Mouse (Mus musculus) layer of hippocampus, adult 8-10 months (tissue): ENCODE data around the gene Atp6v0a4. TPM values are rescaled to one million over a fixed set of nuclear protein-coding genes. Genes with fewer than 3 reads are reported as not detected.

Experiments
- DNase-seq, 2 experiments: peaks; one replicate each; pipeline ENCODE4 v3.0.0; 2022; ENCODE audit warnings: low spot score in 2 of 2
- total RNA-seq, 4 experiments: library from RNA; stranded (reverse); gene quantifications; 2 replicates each; pipeline ENCODE4 v1.2.4; 2022

Atp6v0a4 gene
- total RNA-seq, result 10 to 100 TPM in 2 of 4 experiments, 1 to 10 TPM in 2; 1.5 to 19.0 (median 9.9) TPM

- no peak for DNase-seq
Measured at GRCm38 (mm10) chr6:38124207-38124835, at the start of gene Atp6v0a4. Atp6v0a4 (minus strand) TSS chr6:38124586.

GRCm38 (mm10) chr6:38165385-38165784 lies 41.0 kb upstream of the Atp6v0a4 start:
- no peak for DNase-seq

DNA sequence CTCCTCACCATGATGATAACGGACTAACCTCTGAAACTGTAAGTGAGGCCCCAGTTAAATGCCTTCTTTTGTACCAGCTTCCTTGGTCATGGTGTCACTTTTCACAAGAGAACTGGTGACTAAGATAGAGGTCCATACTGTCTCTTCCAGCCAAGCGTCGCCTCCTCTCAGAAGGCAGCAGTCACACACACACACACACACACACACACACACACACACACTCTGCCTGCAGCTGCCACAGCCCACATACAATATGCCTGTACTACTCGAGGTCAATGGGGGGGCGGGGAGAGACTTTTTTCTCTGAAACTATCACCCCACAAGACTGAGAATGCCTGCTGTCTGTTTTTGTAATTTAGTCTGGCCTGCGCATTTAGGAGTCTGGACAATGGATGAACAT lies 40.3 kb upstream of the Atp6v0a4 start:
- DNase-seq, result no peak

GRCm38 (mm10) chr6:38162825-38163504 lies 38.6 kb upstream of the Atp6v0a4 start:
- DNase-seq, result no peak

DNA sequence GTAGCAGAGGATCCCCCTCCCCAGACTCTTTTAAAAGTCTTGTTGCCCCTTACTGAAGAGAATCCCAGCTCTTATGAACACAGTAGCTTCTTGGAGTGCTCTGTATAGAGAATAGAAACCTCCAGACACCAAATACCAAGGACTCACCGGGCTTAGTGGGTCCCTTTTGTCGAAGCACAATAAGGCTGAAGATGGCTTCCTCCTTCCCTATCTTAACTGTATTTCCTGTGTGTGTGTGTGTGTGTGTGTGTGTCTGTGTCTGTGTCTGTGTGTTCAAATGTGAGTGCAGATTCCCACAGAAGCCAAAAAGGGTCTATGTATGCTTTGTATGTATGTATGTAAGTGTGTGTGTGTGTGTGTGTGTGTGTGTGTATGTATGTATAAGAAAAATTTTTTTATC lies 36.2 kb upstream of the Atp6v0a4 start:
- DNase-seq, result no peak

DNA sequence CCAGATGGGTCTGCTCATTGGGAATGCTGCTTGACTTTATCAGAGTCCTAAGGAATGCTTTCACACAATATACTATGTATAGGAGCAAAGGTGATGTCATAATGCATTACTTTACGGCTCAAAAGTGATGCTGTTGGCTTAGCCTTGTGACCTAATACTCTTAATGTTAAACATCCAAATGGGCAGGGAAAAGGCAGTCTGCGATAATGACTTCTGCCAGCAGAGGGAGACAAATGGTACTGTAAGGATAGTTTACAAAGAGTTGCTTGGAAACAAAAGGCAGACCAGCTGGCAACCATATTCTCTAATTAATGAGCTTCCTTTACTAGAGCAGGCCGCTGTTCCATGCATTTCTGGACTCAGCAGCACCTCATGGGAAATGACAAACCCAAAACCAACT lies 35.7 kb upstream of the Atp6v0a4 start:
- DNase-seq, result peak; percentile 74 to 90

DNA sequence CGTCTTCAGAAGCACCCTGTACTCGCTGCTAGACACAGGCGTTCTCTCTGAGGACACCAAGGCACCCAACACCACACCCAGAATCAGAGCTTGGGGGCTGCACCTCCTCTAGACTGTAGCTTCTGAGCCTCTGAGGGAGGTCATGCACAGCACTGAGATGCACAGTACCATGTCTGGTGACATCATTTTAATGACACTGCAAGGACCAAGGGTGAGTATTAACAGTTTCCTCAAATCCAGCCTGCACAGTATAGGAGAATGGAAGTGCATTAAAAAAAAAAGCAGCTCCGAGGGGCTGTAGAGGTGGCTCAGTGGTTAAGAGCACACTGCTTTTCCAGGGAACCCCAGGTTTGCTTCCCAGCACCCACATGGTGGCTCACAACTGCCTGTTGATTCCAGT lies 35.2 kb upstream of the Atp6v0a4 start:
- no peak for DNase-seq

DNA sequence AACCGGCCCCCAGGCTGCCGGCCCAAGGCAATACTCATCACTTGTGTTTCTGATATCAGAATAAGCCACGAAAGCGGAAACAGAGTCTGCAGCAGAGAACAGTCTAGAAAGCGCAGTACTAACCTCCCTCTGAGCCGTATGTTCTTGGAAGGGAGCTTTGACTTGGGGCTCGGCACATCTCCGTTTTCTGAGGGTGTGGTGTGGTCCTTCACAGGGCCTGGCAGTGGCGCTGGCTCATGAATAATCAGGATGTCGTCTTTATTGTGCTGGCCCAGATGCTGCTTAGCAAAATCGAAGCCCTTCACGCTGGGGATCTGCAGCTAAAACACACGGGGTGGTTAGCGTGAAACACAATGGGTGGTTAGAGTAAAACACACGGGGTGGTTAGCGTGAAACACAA lies 33.5 kb upstream of the Atp6v0a4 start:
- DNase-seq, result no peak

DNA sequence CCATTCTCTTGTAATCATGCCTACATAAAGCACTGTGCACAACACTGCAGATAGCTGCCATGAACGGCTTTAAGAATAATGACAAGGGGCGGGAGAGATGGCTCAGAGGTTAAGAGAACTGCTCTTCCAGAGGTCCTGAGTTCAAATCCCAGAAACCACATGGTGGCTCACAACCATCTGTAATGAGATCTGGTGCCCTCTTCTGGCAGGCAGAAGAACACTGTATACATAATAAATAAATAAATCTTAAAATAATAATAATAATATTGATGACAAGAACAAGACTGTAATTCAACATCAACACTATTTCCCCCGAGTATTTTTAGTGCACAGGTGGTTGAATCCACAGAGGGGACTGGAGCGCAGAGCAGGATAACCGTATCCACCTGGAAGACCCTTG lies 31.8 kb upstream of the Atp6v0a4 start:
- no peak for DNase-seq

DNA sequence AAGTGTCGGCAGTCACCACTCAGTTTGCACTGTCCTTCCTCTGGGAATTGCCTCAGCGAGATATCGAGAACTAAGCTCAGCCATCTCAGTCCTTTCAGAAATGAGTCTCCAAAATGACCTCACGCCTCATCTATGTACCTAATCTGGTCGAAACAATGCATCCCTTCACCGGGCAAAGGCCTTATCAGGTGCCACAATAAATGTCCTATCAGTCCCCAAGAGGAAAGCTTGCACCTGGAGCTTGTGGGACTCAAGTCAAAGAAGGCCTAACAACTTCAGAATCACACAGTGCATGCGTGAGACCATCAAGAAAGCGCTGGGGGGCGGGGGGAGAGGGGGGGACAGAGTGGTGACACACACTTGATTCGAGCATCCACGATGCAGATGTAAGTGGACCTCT lies 27.9 kb upstream of the Atp6v0a4 start:
- no peak for DNase-seq

GRCm38 (mm10) chr6:38149483-38149882 lies 25.1 kb upstream of the Atp6v0a4 start:
- DNase-seq, result no peak

DNA sequence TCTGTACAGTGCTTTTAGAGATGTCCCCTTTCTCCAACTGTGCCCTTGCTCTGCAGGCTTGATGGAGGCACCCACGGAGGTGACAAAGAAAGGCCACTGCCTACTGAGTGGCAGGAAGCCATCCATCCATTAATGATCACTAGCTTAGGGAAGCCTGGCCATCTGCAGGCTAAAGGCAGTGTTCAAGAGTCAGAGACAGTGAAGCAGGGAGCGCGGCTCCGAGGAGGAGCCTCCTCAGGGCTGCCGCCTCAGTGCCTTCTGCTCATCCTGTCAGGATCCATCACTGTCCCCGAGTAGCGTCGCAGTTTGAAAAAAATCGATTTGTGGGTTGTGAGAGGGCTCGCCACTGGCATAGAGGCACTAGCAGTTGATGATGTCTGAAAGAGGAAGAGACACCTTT lies 24.2 kb upstream of the Atp6v0a4 start:
- DNase-seq, result no peak

- no peak for DNase-seq
Measured at GRCm38 (mm10) chr6:38147301-38147700, 22.9 kb upstream of the Atp6v0a4 start.

- DNase-seq, result peak in 1 of 2 experiments; percentile 49
Measured at GRCm38 (mm10) chr6:38145463-38146065, 21.2 kb upstream of the Atp6v0a4 start.

DNA sequence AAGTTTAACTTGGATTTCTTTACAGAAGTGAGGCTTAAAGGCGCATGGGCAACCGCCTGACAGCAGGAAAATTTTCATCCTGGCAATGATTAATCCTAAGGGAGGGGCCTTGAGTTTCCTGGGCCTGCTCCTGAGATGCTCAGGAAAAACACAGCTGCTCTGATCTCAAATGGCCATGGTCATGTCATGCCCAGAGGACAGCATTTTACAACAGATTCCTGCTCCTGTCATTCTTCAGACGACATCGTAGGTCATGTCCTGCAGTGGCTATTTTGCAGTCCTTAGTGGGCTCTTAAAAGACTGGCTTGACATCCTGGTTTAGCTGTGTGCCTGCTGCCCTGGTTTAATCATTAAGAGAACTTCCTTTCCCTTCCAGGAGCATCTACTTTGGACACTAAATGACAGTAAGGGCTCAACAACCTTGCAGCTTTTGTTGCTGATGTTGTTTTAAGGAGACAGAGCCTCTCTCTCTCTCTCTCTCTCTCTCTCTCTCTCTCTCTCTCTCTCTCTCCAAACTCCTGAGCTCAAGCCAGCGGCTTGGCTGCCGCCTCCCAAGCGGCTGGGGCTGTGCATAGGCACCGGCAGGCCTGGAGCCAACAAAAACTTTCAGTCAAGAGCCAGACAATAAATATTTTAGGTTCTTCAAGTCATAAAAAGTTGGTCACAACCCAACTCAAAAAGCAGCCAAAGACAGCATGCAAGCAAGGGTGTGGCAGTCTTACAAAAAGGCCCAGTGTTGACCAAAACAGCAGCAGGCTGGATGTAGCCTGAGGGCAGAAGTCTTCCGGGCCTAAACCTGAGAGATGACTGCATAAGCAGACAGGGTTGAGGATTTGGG lies 20.0 kb upstream of the Atp6v0a4 start:
- DNase-seq, result no peak

DNA sequence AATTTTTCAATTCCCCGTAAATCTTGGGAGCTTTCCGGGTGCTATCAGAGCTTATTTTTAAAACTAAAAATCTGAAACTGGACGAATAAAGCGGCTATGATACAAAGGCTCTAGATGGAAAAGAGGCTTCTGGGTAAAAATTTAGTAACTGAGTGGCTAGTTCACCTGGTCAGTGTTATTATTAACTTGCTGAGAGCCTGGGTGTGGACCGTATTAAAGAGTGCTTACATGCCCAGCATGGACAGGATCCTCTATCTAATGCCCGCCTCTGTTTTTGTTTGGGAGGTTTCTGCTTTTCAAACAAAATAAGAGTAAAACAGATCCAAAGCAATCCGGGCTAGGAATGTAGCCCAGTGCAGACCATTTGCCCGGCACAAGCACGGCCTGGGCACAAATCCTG lies 16.0 kb upstream of the Atp6v0a4 start:
- DNase-seq, result no peak

DNA sequence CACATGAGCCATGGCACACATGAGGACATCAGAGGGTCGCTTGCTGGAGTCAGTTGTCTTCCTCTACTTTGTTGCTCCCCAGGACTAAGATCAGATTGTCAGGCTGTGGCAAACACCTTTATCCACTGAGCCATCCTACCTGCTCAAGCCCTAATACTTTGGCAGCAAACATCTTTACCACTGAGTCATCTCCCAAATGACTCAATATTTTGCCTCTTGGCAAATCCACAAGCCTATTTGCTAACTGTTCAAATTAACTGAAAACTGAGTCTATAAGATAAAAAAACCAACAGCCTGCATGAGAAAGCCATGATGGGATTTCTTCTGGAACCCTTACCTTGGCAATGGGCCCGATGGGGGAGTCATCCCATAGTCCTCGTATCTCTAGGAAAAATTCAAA lies 14.7 kb upstream of the Atp6v0a4 start:
- no peak for DNase-seq

DNA sequence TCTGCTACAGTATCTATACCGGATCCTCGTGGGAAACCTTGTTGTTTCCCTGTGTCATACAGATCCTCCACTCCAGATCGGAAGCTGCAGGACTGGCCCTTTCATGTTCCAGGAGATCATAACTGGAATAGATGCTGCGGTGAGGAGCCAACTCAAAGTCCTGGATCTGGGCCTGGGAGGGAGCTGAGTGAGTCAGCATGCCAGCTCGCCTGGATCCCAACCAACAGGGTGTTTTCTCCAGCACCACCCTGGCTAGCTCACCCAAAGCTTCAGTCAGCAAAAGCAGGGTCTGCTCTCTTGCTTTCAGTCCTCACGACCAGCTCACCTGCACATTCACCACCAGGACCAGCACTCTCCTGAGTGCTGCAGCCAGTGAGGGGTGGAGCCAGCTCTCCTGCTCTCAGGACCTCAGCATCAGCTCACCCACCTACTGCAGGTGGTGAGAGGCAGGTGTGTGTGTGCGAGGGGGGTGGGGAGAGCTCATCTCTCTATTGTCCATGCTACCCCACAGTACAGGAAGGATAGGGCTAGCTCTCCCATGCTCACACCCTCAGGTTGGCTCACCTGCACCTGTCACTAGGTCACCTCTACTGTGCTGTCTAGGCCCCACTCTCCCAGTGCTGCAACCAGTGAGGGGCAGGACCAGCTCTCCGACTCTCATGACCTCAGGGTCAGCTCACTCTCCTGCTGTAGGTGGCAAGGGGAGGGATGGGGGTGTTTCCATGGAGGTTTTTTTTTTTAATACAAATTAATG lies 10.6 kb upstream of the Atp6v0a4 start:
- peak; percentile 52 to 78 for DNase-seq

- DNase-seq, result no peak
Measured at GRCm38 (mm10) chr6:38131801-38132231, 7.4 kb upstream of the Atp6v0a4 start.

DNA sequence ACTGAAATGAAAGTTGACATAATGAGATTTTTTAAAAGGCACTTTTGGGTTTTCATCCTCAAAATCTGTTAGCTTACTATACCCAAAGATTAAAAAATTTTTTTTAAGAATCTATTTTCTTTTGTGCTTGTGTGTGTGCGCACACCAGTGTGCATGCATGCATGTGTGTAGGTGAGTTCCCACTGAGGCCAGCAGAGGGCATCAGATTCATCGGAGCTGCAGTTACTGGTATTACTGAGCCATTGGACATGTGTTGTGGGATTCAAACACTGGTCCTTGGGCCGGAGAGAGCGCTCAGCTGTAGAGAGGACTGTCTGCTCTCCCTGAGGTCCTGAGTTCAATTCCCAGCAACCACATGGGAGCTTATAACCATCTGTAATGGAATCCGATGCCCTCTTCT lies 5.5 kb upstream of the Atp6v0a4 start:
- DNase-seq, result no peak

DNA sequence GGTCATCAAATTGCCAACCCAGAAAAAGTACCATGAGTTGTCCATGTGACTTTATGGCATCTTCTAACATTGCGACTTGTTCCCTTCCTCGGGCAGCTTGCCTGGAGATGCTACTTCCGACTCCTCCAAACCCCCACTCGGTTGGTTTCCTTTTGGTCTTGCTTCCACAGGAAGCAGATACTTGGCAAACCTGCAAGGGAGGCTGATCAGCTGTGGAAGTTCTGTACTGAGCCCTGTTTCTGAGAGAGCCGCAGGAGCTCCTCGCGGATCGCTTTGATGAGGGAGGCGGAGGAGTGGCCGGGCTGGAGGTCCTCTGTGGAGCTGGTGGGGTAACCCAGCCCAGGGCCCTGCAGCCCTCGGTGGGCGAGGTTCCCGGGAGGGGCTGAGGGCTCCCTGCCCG lies 3.7 kb upstream of the Atp6v0a4 start:
- DNase-seq, result no peak
